Mouse (Mus musculus): Measurements from ENCODE around the gene Trim65.

Gene Trim65

GRCm38 (mm10) chr11:116130488-116131205, at the start of gene Trim65:
TSS of gene Trim65 (minus strand) at chr11:116131128.
- peak; percentile 93 to 94 for DNase-seq

- DNase-seq: peak; percentile 52 to 68
Measured at GRCm38 (mm10) chr11:116178411-116179121, 47.6 kb upstream of the Trim65 start.

- DNase-seq: no peak
Measured at GRCm38 (mm10) chr11:116176010-116176409, 45.1 kb upstream of the Trim65 start.

GRCm38 (mm10) chr11:116174775-116175448, 44.0 kb upstream of the Trim65 start:
- no peak for DNase-seq

GRCm38 (mm10) chr11:116171959-116172358, 41.0 kb upstream of the Trim65 start:
- no peak for DNase-seq

GRCm38 (mm10) chr11:116170003-116170800, 39.3 kb upstream of the Trim65 start:
- DNase-seq: no peak

- DNase-seq: no peak
Measured at GRCm38 (mm10) chr11:116169214-116169613, 38.3 kb upstream of the Trim65 start.

GRCm38 (mm10) chr11:116167884-116168439, 37.0 kb upstream of the Trim65 start, which contains the start of gene Fbf1:
TSS of gene Fbf1 (minus strand) at chr11:116168166.
- DNase-seq: peak; percentile 95 to 96

GRCm38 (mm10) chr11:116167232-116167631, 36.3 kb upstream of the Trim65 start:
- no peak for DNase-seq

GRCm38 (mm10) chr11:116163002-116163401, 32.1 kb upstream of the Trim65 start:
- DNase-seq: no peak

- DNase-seq: no peak
Measured at GRCm38 (mm10) chr11:116162146-116162545, 31.2 kb upstream of the Trim65 start.

GRCm38 (mm10) chr11:116161312-116161711, 30.4 kb upstream of the Trim65 start:
- DNase-seq: no peak

- no peak for DNase-seq
Measured at GRCm38 (mm10) chr11:116150960-116151359, 20.0 kb upstream of the Trim65 start.

GRCm38 (mm10) chr11:116149341-116149740, 18.4 kb upstream of the Trim65 start:
- no peak for DNase-seq

GRCm38 (mm10) chr11:116148761-116149221, 17.9 kb upstream of the Trim65 start:
- DNase-seq: no peak

- DNase-seq: peak; percentile 50 to 71
Measured at GRCm38 (mm10) chr11:116146294-116146985, 15.5 kb upstream of the Trim65 start.

GRCm38 (mm10) chr11:116145481-116146293, 14.8 kb upstream of the Trim65 start:
- no peak for DNase-seq

GRCm38 (mm10) chr11:116143468-116143867, 12.5 kb upstream of the Trim65 start:
- no peak for DNase-seq

- DNase-seq: no peak
Measured at GRCm38 (mm10) chr11:116142211-116142991, 11.5 kb upstream of the Trim65 start.

Measured in lung, postnatal 4 days (tissue).